Mouse (Mus musculus): ENCODE measurements around the gene Evx2. TPM values are rescaled to one million over a fixed set of nuclear protein-coding genes. Genes with fewer than 3 reads are reported as not detected.

The Evx2 gene
- not detected in 3 replicates for total RNA-seq (2017)

DNA sequence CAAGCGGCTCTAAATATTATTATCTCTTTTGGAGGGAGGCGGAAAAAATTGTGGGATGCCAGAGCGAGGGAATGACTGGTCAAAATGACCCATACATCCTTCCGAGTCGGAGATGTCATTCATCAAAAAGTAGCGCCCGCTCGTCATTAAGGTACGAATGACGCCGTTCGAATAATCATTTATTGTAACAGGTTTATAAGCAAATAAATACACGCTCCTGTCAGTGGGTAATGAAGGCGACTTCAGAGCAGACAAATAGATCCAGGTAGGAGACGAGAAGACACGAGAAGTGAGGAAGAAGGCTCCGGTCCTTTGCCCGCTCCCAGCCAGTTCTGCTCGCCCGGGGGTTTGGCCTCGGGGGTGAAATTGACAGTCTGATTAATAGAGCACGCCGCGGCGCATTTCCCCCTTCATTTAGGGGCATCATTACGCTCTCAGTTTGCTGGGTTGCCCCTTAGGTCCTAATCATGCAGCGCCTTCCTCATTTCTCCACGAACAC is at the start of gene Evx2:
Gene Evx2, minus strand, starts transcription at position 51 of the 499 bp plus-strand sequence.
- ATAC-seq (replicated peaks; ENCODE audit: insufficient number of reproducible peaks, low FRiP score, low TSS enrichment, poor library complexity, severe bottlenecking), result no peak

DNA sequence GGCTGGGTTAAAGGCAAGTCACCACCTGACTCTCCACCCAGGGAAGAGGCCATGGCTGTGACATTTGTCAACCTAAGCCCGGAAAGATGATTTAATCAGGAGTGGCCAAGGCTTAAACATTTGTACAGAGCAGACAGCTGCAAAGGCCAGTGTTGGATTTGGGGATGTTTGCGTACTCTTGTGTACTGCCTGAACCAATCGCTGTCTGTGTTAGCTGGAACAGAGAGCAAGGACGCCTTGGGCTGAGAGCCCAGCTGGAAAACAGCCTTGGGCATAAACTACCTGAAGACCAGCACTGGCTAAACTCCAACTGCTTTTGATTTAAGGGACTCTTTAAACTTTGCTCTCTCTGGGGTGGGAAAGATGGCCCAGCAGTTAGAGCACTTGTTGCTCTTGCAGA is 49.3 kb upstream of the Evx2 start:
- ATAC-seq (replicated peaks; ENCODE audit: insufficient number of reproducible peaks, low FRiP score, low TSS enrichment, poor library complexity, severe bottlenecking), result no peak

DNA sequence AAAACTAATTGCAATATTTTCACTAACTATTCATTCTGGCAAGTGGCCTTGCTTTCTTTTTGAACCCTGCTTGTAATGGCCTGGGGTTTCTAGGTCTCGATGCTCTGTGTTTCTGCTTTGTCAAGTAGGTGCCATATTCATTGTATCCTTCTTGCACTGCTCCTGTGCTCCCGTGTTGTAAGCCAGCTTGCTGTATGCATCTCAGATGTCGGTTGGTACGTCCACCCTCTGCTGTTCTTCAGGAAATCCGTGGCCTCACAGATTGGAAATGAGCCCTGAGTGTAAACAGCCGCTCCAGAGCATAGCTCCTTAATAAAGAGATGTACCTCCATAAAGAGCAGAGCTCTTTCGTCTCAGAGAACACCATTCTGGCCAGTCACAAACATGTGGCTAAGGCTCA is 48.2 kb upstream of the Evx2 start:
- ATAC-seq (replicated peaks; ENCODE audit: insufficient number of reproducible peaks, low FRiP score, low TSS enrichment, poor library complexity, severe bottlenecking), result no peak

DNA sequence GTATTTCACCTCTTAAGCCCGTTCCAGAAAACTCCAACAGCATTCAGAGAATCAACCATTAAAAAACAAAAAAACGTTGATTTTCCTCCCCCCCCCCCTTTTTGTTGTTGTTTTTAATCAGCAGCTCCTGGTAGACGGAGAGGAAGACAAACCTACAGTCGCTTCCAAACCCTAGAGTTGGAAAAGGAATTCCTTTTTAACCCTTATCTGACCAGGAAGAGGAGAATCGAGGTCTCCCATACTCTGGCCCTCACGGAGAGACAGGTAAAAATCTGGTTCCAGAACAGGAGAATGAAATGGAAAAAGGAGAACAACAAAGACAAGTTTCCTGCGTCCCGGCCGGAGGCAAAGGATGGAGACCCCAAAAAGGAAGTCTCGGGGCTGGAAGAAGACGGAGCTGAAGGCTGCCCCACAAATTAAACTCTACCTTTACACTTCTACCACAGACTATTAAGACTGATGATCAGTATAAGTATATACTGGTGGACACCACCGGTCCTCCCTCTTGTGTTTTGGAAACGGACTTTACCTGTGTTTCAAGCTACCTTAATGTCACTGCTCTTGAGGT is 47.1 kb upstream of the Evx2 start:
- no peak for ATAC-seq (replicated peaks; ENCODE audit: insufficient number of reproducible peaks, low FRiP score, low TSS enrichment, poor library complexity, severe bottlenecking)

DNA sequence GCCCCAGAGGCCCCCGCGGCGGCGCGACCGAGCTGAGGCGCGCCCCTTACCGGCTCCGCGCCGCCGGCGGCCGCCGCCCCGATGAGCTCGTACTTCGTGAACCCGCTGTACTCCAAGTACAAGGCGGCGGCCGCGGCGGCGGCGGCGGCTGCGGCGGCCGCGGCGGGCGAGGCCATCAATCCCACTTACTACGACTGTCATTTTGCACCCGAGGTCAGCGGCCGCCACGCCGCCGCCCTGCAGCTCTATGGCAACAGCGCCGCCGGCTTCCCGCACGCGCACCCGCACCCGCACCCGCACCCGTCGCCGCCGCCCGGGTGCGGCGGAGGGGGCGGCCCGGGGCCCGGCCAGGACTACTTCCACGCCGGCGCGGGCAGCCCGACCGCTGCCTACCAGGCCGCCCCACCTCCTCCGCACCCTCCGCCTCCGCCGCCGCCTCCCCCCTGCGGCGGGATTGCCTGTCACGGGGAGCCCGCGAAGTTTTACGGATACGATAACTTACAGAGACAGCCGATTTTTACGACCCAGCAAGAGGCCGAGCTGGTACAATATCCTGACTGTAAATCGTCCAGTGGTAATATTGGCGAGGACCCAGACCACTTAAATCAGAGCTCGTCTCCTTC is 46.2 kb upstream of the Evx2 start:
- no peak for ATAC-seq (replicated peaks; ENCODE audit: insufficient number of reproducible peaks, low FRiP score, low TSS enrichment, poor library complexity, severe bottlenecking)

DNA sequence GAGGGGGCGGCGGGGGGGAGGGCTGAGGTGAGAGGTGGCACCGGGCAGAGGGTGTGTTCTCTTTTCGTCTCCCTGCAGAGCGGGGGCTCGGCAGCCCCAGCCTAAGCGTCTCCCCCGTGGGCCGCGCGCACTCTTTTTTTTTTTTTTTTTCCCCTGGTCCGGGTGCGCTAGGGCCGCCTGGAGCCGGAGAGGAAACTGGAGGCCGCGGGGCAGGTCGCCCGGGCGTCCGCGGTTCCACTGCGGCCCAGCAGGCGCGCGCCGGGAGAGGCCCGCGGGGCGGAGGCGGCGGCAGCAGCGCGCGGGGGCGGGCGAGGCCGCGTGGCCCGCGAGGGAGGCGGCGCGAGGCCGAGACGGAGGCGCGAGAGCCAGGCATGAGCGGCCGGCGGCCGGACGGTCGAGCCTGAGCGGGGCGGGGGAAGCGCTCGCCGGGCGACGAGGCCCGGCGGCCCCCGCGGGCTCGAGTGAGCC is 45.7 kb upstream of the Evx2 start:
- no peak for ATAC-seq (replicated peaks; ENCODE audit: insufficient number of reproducible peaks, low FRiP score, low TSS enrichment, poor library complexity, severe bottlenecking)

DNA sequence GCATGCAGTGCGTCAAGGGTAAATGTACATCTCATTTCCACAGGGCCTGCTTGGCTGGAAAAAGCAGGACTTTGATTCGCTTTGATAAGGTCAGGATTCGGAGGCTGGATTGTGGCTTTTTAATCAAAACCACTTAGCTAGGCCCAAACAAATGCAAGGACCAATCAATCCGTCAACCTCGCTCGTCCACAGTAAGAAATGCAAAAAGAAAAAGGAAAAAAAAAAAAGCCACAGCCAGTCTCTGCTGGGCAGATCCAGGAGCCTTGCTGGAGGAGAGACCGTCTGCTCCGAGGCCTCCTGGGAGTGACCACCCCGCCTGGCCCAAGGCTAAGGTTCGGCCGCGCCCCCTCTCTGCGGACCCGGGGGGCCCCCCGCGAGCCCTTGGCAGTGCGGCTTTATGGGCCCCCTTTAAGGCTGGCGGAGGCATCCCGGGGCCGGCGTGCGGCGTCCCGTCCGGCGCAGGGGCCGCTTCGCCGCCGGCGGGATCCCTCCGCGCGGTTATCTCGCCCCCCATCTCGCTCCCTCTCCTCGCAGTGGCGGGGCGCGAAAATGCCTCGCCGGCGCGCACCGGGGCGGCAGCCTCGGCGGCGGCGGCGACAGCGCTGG is 45.1 kb upstream of the Evx2 start, which contains the start of gene Hoxd8:
Gene Hoxd8, plus strand, starts transcription at position 223 of the 606 bp plus-strand sequence.
- ATAC-seq (replicated peaks; ENCODE audit: insufficient number of reproducible peaks, low FRiP score, low TSS enrichment, poor library complexity, severe bottlenecking), result no peak

DNA sequence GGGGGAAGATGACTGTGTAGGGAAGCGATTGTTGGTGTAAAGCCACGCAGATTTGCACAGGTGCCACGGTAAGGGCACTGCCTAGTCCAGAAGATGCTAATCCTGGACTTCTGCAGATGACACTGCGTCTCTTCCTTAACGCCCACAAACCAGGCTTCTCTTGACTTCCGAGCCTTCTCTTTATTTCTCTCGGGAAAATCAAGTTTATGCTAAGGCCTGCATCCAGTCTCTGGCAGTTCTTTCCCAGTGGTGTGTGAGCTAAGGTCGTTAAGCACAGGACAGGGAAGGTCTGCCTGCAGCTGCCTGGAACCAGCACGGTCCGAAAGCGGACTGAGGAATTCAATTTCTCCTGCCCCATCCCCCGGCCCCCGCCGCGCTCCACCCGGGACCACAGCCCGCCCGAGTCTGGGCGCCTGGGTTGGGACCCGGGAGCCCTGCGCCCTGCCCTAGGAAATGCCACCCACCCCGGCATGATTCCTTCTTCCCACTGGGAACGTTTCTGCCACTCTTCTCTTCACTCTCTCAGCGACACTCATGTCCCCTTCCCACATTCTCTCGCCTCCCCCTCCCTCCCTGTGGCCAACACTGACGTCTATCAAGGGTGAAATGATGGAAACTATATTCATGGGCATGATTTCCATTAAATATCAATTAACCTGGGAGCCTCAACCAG is 44.5 kb upstream of the Evx2 start:
- ATAC-seq (replicated peaks; ENCODE audit: insufficient number of reproducible peaks, low FRiP score, low TSS enrichment, poor library complexity, severe bottlenecking), result no peak

DNA sequence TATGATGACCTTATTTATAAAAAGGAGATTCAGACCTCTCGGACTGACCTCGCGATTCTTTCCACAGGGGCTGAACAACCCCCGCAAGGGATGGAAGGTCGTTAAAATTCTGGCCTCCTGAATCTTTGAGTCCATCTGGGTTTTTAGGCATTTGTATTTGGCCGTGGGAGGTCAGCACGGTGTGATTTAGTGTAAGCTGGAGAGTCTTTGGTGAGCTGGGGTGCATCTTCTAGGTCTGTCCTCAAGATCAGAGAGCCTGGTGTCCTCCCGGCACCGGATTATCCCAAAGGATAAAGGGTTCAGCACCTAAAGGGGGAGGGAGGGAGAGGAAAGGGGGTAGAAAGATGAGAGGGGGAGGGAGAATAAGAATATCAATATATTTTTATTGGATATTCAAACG is 44.0 kb upstream of the Evx2 start:
- ATAC-seq (replicated peaks; ENCODE audit: insufficient number of reproducible peaks, low FRiP score, low TSS enrichment, poor library complexity, severe bottlenecking), result no peak

DNA sequence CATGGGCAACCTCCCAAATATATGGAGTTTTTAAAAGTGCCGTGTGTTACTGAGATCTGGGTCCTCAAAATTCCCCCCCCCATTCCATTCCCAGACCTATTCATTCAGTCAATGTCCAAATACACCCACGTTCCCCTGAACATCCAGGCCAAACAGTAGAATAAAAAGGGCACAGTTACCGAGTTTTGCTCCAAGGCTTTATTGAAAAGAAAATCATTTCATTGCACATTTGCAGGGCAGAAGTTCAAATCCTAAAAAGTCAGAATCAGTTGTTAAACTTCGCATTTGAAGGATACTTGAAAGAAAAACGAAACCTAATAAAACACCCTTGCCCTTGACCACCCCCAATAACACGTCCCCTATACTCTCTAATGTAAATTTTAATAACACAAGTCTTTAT is 43.5 kb upstream of the Evx2 start:
- no peak for ATAC-seq (replicated peaks; ENCODE audit: insufficient number of reproducible peaks, low FRiP score, low TSS enrichment, poor library complexity, severe bottlenecking)

DNA sequence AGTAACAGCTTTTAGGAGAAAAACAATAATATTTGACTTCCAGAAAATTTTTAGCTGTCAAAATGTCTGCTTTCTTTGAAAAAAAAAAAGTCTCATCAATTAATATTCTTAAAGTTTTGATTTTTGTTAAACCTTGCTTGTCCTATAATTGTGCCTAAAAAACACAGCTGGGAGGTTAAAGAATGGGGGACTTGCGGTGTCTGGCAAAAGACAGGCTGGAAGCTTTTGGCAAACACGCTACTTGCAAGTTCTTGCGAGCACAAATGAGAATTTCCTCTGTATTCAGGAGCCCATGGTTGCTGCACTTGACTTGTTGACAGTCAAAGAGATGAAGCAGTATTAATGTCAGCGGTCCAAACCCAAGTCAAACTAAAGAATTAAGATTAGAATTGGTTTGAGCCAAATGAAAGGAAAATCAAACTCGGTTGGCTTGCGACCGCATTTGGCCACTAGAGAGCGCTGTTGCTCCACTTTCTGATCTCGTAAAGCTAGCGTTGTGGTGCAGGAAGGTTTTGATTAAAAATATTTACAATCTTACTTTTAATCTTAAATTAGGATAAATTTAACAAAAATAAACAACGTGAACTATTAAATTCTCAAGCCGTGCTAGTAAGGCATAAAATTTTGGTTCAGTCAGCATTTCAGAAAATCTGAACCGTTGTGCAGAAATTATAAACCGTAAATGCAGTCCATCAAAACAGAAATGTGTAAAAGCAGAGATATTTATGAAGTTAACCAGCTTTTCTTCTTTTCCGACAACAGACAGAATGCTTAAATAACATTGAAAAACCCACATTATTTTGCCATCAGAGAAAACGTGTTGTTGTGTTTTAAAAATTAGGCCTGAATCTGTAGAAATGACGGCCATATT is 42.8 kb upstream of the Evx2 start:
- no peak for ATAC-seq (replicated peaks; ENCODE audit: insufficient number of reproducible peaks, low FRiP score, low TSS enrichment, poor library complexity, severe bottlenecking)

DNA sequence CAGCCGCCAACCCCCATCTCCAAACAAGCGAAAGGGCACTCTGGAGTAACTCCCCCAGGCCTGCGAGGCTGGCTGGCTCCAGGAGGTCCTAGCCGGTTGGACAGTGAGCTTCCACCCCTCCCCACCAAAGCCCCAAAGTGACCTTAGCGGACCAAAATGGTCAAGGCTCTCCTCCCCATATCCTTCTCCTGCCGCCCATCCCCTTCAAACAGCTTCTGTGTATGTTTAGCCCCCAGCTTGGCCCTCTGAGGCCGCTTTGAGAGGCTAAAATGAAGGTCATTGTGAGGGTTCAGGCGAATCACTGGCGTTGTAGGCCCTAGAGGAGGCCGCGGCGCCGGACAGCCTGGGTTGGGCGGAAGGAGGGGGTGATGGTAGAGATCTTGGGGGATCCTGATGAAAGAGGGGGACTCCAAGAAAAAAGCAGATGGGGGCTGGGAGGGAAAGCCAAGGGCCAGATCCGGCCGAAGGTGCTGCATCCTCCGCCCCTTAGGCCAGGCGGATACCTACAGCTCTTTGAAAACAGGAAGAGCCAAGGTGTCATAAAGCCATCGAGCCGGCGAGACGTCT is 41.3 kb upstream of the Evx2 start:
- no peak; the same call in 1 of the 2 replicates for ATAC-seq (replicated peaks; ENCODE audit: insufficient number of reproducible peaks, low FRiP score, low TSS enrichment, poor library complexity, severe bottlenecking)

DNA sequence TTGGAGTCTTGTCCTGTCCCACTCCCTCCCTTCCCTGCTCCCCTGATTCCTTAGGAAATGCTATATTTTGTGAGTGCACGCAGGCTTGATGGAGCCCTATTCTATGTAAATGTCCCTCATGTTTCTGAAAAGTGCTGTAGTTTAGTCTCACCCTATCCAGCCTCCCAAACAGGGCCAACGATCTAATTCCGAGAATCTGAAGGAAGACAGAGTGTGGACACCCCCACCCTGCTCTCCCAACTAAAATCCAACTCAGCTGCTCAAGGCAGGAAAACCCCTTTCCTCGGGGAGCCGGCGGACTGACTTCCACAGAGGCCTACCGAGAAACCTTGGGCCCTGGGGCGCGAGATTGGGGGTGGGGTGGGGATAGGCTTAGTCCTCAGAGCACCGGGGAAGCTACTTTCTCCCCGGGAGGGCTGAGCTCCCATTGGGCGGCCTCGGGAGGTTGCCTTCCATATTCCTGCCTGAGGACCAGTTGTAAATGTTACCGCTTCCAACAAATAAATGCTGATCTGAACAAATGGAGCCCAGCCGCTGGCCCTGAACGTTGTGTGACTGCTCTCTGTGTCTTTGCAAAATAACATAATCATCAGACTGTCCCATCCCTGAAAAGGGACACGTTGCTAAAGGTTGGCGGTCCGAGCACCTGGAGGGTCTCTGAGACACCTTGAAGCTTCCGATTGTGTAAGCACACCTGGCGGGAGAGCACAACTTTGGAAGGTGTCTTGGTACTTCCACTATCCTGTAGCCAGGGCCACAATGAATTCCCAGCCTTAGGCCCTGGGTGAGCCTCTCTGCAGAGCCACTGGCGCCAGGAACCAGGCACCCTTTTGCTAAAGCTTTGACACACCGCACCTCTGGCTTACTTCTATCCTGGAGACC is 40.5 kb upstream of the Evx2 start:
- no peak for ATAC-seq (replicated peaks; ENCODE audit: insufficient number of reproducible peaks, low FRiP score, low TSS enrichment, poor library complexity, severe bottlenecking)

DNA sequence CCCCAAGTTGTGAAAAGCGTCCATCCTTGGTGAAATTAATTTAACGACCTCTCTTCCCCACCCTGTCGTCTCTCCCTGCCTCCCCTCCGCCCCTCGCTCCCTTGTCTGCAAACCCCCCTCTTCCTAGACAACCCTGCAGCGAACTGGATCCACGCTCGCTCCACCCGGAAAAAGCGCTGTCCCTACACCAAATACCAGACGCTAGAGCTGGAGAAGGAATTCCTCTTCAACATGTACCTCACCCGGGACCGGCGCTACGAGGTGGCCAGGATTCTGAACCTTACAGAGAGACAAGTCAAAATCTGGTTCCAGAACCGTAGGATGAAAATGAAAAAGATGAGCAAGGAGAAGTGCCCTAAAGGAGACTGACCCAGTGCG is 39.7 kb upstream of the Evx2 start:
- no peak for ATAC-seq (replicated peaks; ENCODE audit: insufficient number of reproducible peaks, low FRiP score, low TSS enrichment, poor library complexity, severe bottlenecking)

DNA sequence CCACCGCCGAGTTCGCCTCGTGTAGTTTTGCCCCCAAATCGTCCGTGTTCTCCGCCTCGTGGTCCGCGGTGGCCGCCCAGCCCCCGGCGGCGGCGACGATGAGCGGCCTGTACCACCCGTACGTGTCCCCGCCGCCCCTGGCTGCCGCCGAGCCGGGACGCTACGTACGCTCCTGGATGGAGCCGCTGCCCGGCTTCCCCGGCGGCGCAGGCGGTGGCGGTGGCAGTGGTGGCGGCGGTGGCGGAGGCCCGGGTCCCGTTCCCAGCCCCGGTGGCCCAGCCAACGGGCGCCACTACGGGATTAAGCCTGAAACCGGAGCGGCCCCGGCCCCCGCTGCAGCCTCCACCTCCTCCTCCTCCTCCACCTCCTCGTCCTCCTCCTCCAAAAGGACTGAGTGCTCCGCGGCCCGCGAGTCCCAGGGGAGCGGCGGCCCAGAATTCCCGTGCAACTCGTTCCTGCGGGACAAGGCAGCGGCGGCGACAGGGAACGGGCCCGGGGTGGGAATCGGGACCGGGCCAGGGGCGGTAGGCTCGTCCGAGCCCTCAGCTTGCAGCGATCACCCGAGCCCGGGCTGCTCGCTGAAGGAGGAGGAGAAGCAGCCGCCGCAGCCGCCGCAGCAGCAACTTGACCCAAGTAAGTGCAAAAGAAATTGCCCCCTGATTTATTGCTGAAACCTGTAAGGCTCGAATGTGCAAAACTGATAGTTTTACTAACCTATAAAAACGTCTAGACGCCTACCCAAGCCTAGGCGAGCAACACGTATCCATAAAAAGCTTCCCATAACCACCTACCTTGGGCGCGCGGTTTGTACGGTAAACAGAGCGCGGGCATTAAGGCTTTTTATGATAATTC is 39.1 kb upstream of the Evx2 start:
- no peak for ATAC-seq (replicated peaks; ENCODE audit: insufficient number of reproducible peaks, low FRiP score, low TSS enrichment, poor library complexity, severe bottlenecking)

DNA sequence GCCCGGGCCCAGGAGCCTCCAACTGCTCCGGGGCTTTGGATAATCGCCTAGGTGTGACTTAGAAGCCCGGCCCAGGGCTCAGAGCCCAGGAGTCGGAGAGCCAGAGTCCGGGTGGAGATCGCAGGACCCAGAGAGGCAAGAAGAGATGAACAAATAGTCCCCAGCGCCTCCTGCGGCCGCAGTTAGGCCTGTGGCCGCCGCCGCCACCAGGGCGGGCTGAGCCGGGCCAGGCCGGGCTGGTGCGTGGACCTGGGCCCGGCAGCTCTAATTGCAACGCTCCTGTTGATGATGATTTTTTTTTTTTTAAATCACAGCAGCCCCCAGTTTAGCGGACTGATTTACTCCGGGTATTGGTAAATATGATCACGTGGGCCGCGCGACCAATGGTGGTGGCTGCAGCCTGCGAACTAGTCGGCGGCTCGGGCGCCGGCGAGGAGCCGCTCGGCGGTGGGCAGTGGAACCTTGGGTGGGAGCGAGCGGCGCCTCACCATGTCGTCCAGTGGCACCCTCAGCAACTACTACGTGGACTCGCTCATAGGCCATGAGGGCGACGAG is 38.3 kb upstream of the Evx2 start, which contains the start of gene Hoxd9:
Gene Hoxd9, plus strand, starts transcription at position 161 of the 555 bp plus-strand sequence.
- ATAC-seq (replicated peaks; ENCODE audit: insufficient number of reproducible peaks, low FRiP score, low TSS enrichment, poor library complexity, severe bottlenecking), result no peak
